Mouse (Mus musculus): ENCODE measurements at regions not wholly inside any gene's neighbourhood (a gene's known extent, or its start where the extent isn't known, plus 50 kb on each side); places are given as distances from the start of the nearest gene placed in this dataset.

GRCm38 (mm10) chr15:88202736-88203135 is 397.4 kb upstream of the Zdhhc25 start:
- no peak for DNase-seq (ENCODE audit: low spot score in 2 of 2)

GRCm38 (mm10) chr15:88213356-88213755 is 386.7 kb upstream of the Zdhhc25 start:
- no peak for DNase-seq (ENCODE audit: low spot score in 2 of 2)

- no peak for DNase-seq (ENCODE audit: low spot score in 2 of 2)
Observed at GRCm38 (mm10) chr15:88214286-88214685, 385.8 kb upstream of the Zdhhc25 start.

GRCm38 (mm10) chr15:88229456-88229855 is 370.6 kb upstream of the Zdhhc25 start:
- no peak for DNase-seq (ENCODE audit: low spot score in 2 of 2)

GRCm38 (mm10) chr15:88244606-88245005 is 355.5 kb upstream of the Zdhhc25 start:
- no peak for DNase-seq (ENCODE audit: low spot score in 2 of 2)

- no peak for DNase-seq (ENCODE audit: low spot score in 2 of 2)
Observed at GRCm38 (mm10) chr15:88245496-88246246, 354.4 kb upstream of the Zdhhc25 start.

GRCm38 (mm10) chr15:88247974-88248625 is 352.0 kb upstream of the Zdhhc25 start:
- peak; percentile 76 to 78 for DNase-seq (ENCODE audit: low spot score in 2 of 2)

GRCm38 (mm10) chr15:88288051-88288450 is 312.1 kb upstream of the Zdhhc25 start:
- no peak for DNase-seq (ENCODE audit: low spot score in 2 of 2)

- no peak for DNase-seq (ENCODE audit: low spot score in 2 of 2)
Observed at GRCm38 (mm10) chr15:88288696-88289095, 311.4 kb upstream of the Zdhhc25 start.

GRCm38 (mm10) chr15:88290740-88291363 is 309.2 kb upstream of the Zdhhc25 start:
- no peak for DNase-seq (ENCODE audit: low spot score in 2 of 2)

GRCm38 (mm10) chr15:88299061-88299460 is 301.0 kb upstream of the Zdhhc25 start:
- DNase-seq (ENCODE audit: low spot score in 2 of 2), result no peak

GRCm38 (mm10) chr15:88311158-88311557 is 288.9 kb upstream of the Zdhhc25 start:
- no peak for DNase-seq (ENCODE audit: low spot score in 2 of 2)

GRCm38 (mm10) chr15:88314810-88315459 is 285.2 kb upstream of the Zdhhc25 start:
- DNase-seq (ENCODE audit: low spot score in 2 of 2), result no peak

GRCm38 (mm10) chr15:88318048-88318447 is 282.1 kb upstream of the Zdhhc25 start:
- DNase-seq (ENCODE audit: low spot score in 2 of 2), result no peak

- no peak for DNase-seq (ENCODE audit: low spot score in 2 of 2)
Observed at GRCm38 (mm10) chr15:88319527-88319926, 280.6 kb upstream of the Zdhhc25 start.

GRCm38 (mm10) chr15:88323584-88324375 is 276.3 kb upstream of the Zdhhc25 start:
- no peak for DNase-seq (ENCODE audit: low spot score in 2 of 2)

- DNase-seq (ENCODE audit: low spot score in 2 of 2), result no peak
Observed at GRCm38 (mm10) chr15:88325108-88325507, 275.0 kb upstream of the Zdhhc25 start.

GRCm38 (mm10) chr15:88353206-88353605 is 246.9 kb upstream of the Zdhhc25 start:
- DNase-seq (ENCODE audit: low spot score in 2 of 2), result no peak

- no peak for DNase-seq (ENCODE audit: low spot score in 2 of 2)
Observed at GRCm38 (mm10) chr15:88360375-88361035, 239.6 kb upstream of the Zdhhc25 start.

- DNase-seq (ENCODE audit: low spot score in 2 of 2), result no peak
Observed at GRCm38 (mm10) chr15:88361351-88361750, 238.8 kb upstream of the Zdhhc25 start.

GRCm38 (mm10) chr15:88362966-88363365 is 237.1 kb upstream of the Zdhhc25 start:
- no peak for DNase-seq (ENCODE audit: low spot score in 2 of 2)

Measured in urinary bladder, adult 18-20 months (tissue).